Mouse (Mus musculus) CH12.LX (cell line): ENCODE results near the gene Bfsp1.

Source experiments
- CHD1 ChIP-seq: IDR thresholded peaks from 2 replicates; pipeline ENCODE4 v1.6.1; 2012; ENCODE audit warnings: low read depth, low read length, improper control_type of control experiment, inconsistent platforms
- CTCF ChIP-seq, 2 experiments: IDR thresholded peaks in 1 of 2; conservative IDR thresholded peaks in 1 of 2; 2 replicates each; pipeline ENCODE4 v1.5.1; 2011 to 2012; ENCODE audit warnings: low read depth in 2 of 2, low read length in 2 of 2, improper control_type of control experiment in 1 of 2, inconsistent platforms in 1 of 2, mild to moderate bottlenecking in 1 of 2, moderate library complexity in 1 of 2
- GABPA ChIP-seq: IDR thresholded peaks from 2 replicates; pipeline ENCODE4 v1.6.1; 2012; ENCODE audit warnings: low read depth, low read length, improper control_type of control experiment, inconsistent platforms; ENCODE audit not compliant: insufficient replicate concordance
- NELFE ChIP-seq: IDR thresholded peaks from 2 replicates; pipeline ENCODE4 v1.6.1; 2011; ENCODE audit warnings: low read depth, low read length, improper control_type of control experiment
- POLR2A ChIP-seq: IDR thresholded peaks from 2 replicates; pipeline ENCODE4 v1.6.1; 2011; ENCODE audit warnings: low read depth, mild to moderate bottlenecking, improper control_type of control experiment, low read length
- ZC3H11A ChIP-seq: IDR thresholded peaks from 2 replicates; pipeline ENCODE4 v1.6.1; 2012; ENCODE audit warnings: low read depth, mild to moderate bottlenecking, inconsistent platforms, low read length, improper control_type of control experiment

GRCm38 (mm10) chr2:143841536-143841935 is 21.4 kb downstream of the Bfsp1 start:
- TF ChIP-seq POLR2A (no peak), CTCF (conservative IDR thresholded peaks at IDR 0.05 in 1 of 2, IDR thresholded peaks at IDR 0.05 in 1 of 2; ENCODE audit: low read depth in 2 of 2, low read length in 2 of 2) (no peak), GABPA (no peak), CHD1 (no peak), ZC3H11A (no peak), NELFE (no peak)
